Comparison of ENCODE assay signal across 9 mouse cellular contexts in genomic region chr5:113889181-113889906, GRCm38 (mm10). TPM values are rescaled to one million over a fixed set of nuclear protein-coding genes. Genes with fewer than 3 reads are reported as not detected.
A peak's percentile ranks its signal among the peaks of the same experiment; 100 is the strongest.
DNase-seq lines count a peak whose midpoint lies in the region; ATAC-seq and TF ChIP-seq lines count a peak whose summit lies in the region.
"Had no signal": no experiment of that assay in that cellular context is flagged by ENCODE, and none has a peak within 500 bp of the region (broad histone marks: within the 10 kb centered on the region; RNA-seq: fewer than 3 reads in every experiment).

No protein-coding gene starts in this region.

- DNase-seq in lung, adult 2 months = no peak
- peak; percentile 44 to 53 for DNase-seq in heart, postnatal 14 days
- no peak for DNase-seq in limb, embryonic 11.5 days (ENCODE audit: low spot score)
- DNase-seq in gastrocnemius, postnatal 10 days = no peak
- DNase-seq in thymus, postnatal 14 days = no peak
- no peak for DNase-seq in urinary bladder, adult 18-20 months (ENCODE audit: low spot score in 2 of 2)

- no peaks in the 10 kb centered on the region for H3K27me3 ChIP-seq in lung, embryonic 15.5 days
- no peaks in the 10 kb centered on the region for H3K27me3 ChIP-seq in limb, embryonic 11.5 days (ENCODE audit: control insufficient read depth, insufficient read depth, low read length)
- no peaks in the 10 kb centered on the region for H3K27me3 ChIP-seq in small intestine, adult 2 months (ENCODE audit: control insufficient read depth, insufficient read depth, low read length)
- H3K27me3 ChIP-seq: CH12.LX had no signal

- H3K4me1 ChIP-seq in lung, embryonic 15.5 days = peaks cover 64% of the 10 kb centered on the region
- peaks cover 26% of the 10 kb centered on the region for H3K4me1 ChIP-seq in lung, adult 2 months (ENCODE audit: control insufficient read depth, insufficient read depth, low read length)
- H3K4me1 ChIP-seq in limb, embryonic 11.5 days (ENCODE audit: control insufficient read depth, insufficient read depth, low read length) = peaks cover 10% of the 10 kb centered on the region
- H3K4me1 ChIP-seq in small intestine, adult 2 months (ENCODE audit: control insufficient read depth, insufficient read depth, insufficient read length, low read length) = peaks cover 28% of the 10 kb centered on the region

- H3K9ac ChIP-seq in lung, embryonic 15.5 days = no peak overlapping the region
- no peak overlapping the region for H3K9ac ChIP-seq in limb, embryonic 11.5 days (ENCODE audit: low read length)

- no peak overlapping the region for H3K4me3 ChIP-seq in lung, embryonic 15.5 days
- H3K4me3 ChIP-seq in lung, adult 2 months (replicated peaks; ENCODE audit: extremely low read depth, low read depth, low read length) = no peak overlapping the region
- H3K4me3 ChIP-seq in limb, embryonic 11.5 days (ENCODE audit: low read depth, low read length) = no peak overlapping the region
- H3K4me3 ChIP-seq in small intestine, adult 2 months (ENCODE audit: low read depth, low read length) = no peak overlapping the region

- H3K36me3 ChIP-seq in lung, embryonic 15.5 days = no peaks in the 10 kb centered on the region
- no peaks in the 10 kb centered on the region for H3K36me3 ChIP-seq in limb, embryonic 11.5 days (ENCODE audit: control insufficient read depth, insufficient read depth, low read length)
- H3K36me3 ChIP-seq in small intestine, adult 2 months (ENCODE audit: control insufficient read depth, insufficient read depth, low read length) = no peaks in the 10 kb centered on the region; the same call in 1 of the 2 replicates

- no peak for TF ChIP-seq CTCF in lung, adult 2 months (IDR thresholded peaks at IDR 0.05; ENCODE audit: insufficient read depth, low read length)
- no peak for TF ChIP-seq CTCF in small intestine, adult 2 months (IDR thresholded peaks at IDR 0.05; ENCODE audit: extremely low read depth, insufficient read length, insufficient replicate concordance, low read depth, low read length)

- H3K9me3 ChIP-seq in lung, embryonic 15.5 days = no peaks in the 10 kb centered on the region
- H3K9me3 ChIP-seq in limb, embryonic 11.5 days (ENCODE audit: control insufficient read depth, low read length) = no peaks in the 10 kb centered on the region

- 14% methylated on average over 19 of the region's 19 CpGs for WGBS in lung, embryonic 15.5 days
- WGBS in lung, adult 2 months = 15% methylated on average over 19 of the region's 19 CpGs
- WGBS in limb, embryonic 11.5 days = 37% methylated on average over 19 of the region's 19 CpGs
- 61% methylated on average over 19 of the region's 19 CpGs for WGBS in small intestine, adult 2 months

- peak; percentile 52; the same call in 1 of the 2 replicates for ATAC-seq in lung, embryonic 15.5 days (ENCODE audit: borderline replicate concordance, extremely low read depth, low FRiP score, low TSS enrichment)
- no peak for ATAC-seq in limb, embryonic 11.5 days (ENCODE audit: insufficient number of reproducible peaks, low FRiP score, low TSS enrichment, low read depth)

- TF ChIP-seq POLR2A in lung, adult 2 months (IDR thresholded peaks at IDR 0.05; ENCODE audit: borderline replicate concordance, extremely low read depth, low read depth, low read length) = no peak
- TF ChIP-seq POLR2A in small intestine, adult 2 months (IDR thresholded peaks at IDR 0.05; ENCODE audit: low read depth, low read length) = no peak

- peak overlapping the region; percentile 29; the same call in 1 of the 2 replicates for H3K4me2 ChIP-seq in lung, embryonic 15.5 days
- H3K4me2 ChIP-seq in limb, embryonic 11.5 days (ENCODE audit: low read depth, severe bottlenecking) = 0 out of 2 replicates have a peak overlapping the region, but pooled peaks have one; percentile 4

- peak overlapping the region; percentile 64 for H3K27ac ChIP-seq in lung, embryonic 15.5 days
- 0 out of 2 replicates have a peak overlapping the region, but pooled peaks have one; percentile 21 for H3K27ac ChIP-seq in limb, embryonic 11.5 days (replicated peaks; ENCODE audit: low read depth, low read length)
- H3K27ac ChIP-seq in small intestine, adult 2 months (ENCODE audit: insufficient read depth, low read depth, low read length) = peak overlapping the region; percentile 64; the same call in 1 of the 2 replicates

- intact Hi-C loops in heart, postnatal 14 days (cut with DNase I) = loop anchor here (2.0 kb wide), 1 partner anchor 17 kb away; no protein-coding TSS in a partner anchor

RNA-seq across cellular contexts. Expression of gene Coro1c, which starts 19.2 kb away (rescaled TPM):
- polyA plus RNA-seq in lung, embryonic 15.5 days (2015; fragmentation: Nextera tagmentation; extraction: Ambion mirVana) = 143 and 144 TPM in 2 replicates
- polyA plus RNA-seq in lung, adult 2 months (2012; rRNA removed) = 86.7 and 104 TPM in 2 replicates
- total RNA-seq in heart, postnatal 14 days (2021) = 10 to 100 TPM; 41.1 to 51.1 TPM
- polyA plus RNA-seq in limb, embryonic 11.5 days (2014; fragmentation: Nextera tagmentation; extraction: Ambion mirVana) = 94.9 and 107 TPM in 2 replicates
- polyA plus RNA-seq in small intestine, adult 2 months (2012; rRNA removed) = 68.3 and 144 TPM in 2 replicates
- total RNA-seq in gastrocnemius, postnatal 10 days (2021) = 10 to 100 TPM; 39.1 to 48.9 TPM

RNA-seq across cellular contexts. Expression of gene Selplg, which starts 56.9 kb away (rescaled TPM):
- 4.6 and 8.2 TPM in 2 replicates for polyA plus RNA-seq in lung, embryonic 15.5 days (2015; fragmentation: Nextera tagmentation; extraction: Ambion mirVana)
- polyA plus RNA-seq in lung, adult 2 months (2012; rRNA removed) = 96.6 and 100 TPM in 2 replicates
- total RNA-seq in heart, postnatal 14 days (2021) = 1 to 10 TPM; 2.3 to 6.4 TPM
- 0.79 and 1.6 TPM in 2 replicates for polyA plus RNA-seq in limb, embryonic 11.5 days (2014; fragmentation: Nextera tagmentation; extraction: Ambion mirVana)
- 31.5 and 52.3 TPM in 2 replicates for polyA plus RNA-seq in small intestine, adult 2 months (2012; rRNA removed)
- 1 to 10 TPM; 1.8 to 3.3 TPM for total RNA-seq in gastrocnemius, postnatal 10 days (2021)

Comparison
In these comparisons a context has a peak if more than half of its experiments do, and no peak if none do; other contexts are left out.
1. DNase-seq: peak in heart, postnatal 14 days (2 of 2); none in lung, adult 2 months (single experiment), limb, embryonic 11.5 days (single experiment), gastrocnemius, postnatal 10 days (single experiment), thymus, postnatal 14 days (single experiment) and urinary bladder, adult 18-20 months (0 of 2).
2. Peak in every context shown above with its lines, with median percentiles within 50 percentile points of each other: H3K27ac ChIP-seq.